Mouse (Mus musculus) CH12.LX (cell line): ENCODE data around the gene Gm5105. TPM values are rescaled to one million over a fixed set of nuclear protein-coding genes. Genes with fewer than 3 reads are reported as not detected.

Experiments
- DNase-seq: peaks from one replicate; pipeline ENCODE4 v3.0.0-alpha.2; 2013; ENCODE audit errors: extremely low read depth
- H3K27ac ChIP-seq: 2 replicates; pipeline ENCODE4 v1.5.1; 2012; ENCODE audit warnings: low read depth, mild to moderate bottlenecking, control low read depth, moderate library complexity; ENCODE audit not compliant: insufficient read depth
- H3K27me3 ChIP-seq: replicated peaks from 2 replicates; pipeline ENCODE3; 2012; ENCODE audit warnings: inconsistent platforms
- H3K36me3 ChIP-seq, 2 experiments: replicated peaks in 1 of 2; 2 replicates each; pipeline versions ENCODE3 to v1.6.1; 2012; ENCODE audit warnings: inconsistent platforms in 1 of 2, low read length in 1 of 2, mild to moderate bottlenecking in 1 of 2, mixed read lengths in 1 of 2, moderate library complexity in 1 of 2; ENCODE audit not compliant: control insufficient read depth in 1 of 2, insufficient read depth in 1 of 2
- H3K4me1 ChIP-seq, 2 experiments: 2 replicates each; pipeline ENCODE4 v1.6.1; 2012; ENCODE audit warnings: inconsistent platforms in 1 of 2, moderate library complexity in 1 of 2; ENCODE audit not compliant: insufficient read depth in 2 of 2, control insufficient read depth in 1 of 2
- H3K4me2 ChIP-seq: 2 replicates; pipeline ENCODE4 v1.6.1; 2012; ENCODE audit warnings: low read depth, mild to moderate bottlenecking, control low read depth; ENCODE audit not compliant: poor library complexity, insufficient read depth, severe bottlenecking
- H3K4me3 ChIP-seq, 3 experiments: fragments of 150-350 bp in 1 of 3; sonication (generic) in 1 of 3; replicated peaks in 1 of 3; 2 replicates each; pipeline versions ENCODE3 to v1.5.1; 2011 to 2012; ENCODE audit warnings: low read depth in 2 of 3, low read length in 2 of 3, mild to moderate bottlenecking in 2 of 3, moderate library complexity in 2 of 3, control low read depth in 1 of 3, improper control_type of control experiment in 1 of 3, inconsistent platforms in 1 of 3, mixed read lengths in 1 of 3; ENCODE audit not compliant: poor library complexity in 1 of 3
- H3K79me2 ChIP-seq: replicated peaks from 2 replicates; pipeline ENCODE4 v1.6.1; 2012; ENCODE audit warnings: mild to moderate bottlenecking, moderate library complexity; ENCODE audit not compliant: control insufficient read depth, poor library complexity, insufficient read depth, severe bottlenecking; ENCODE audit errors: extremely low read depth
- H3K9ac ChIP-seq: 2 replicates; pipeline ENCODE4 v1.6.1; 2012; ENCODE audit warnings: low read depth, mild to moderate bottlenecking, control low read depth, moderate library complexity; ENCODE audit not compliant: insufficient read depth
- H3K9me3 ChIP-seq: replicated peaks from 2 replicates; pipeline ENCODE3; 2012; ENCODE audit warnings: low read length, inconsistent platforms, mixed read lengths
- BHLHE40 ChIP-seq: IDR thresholded peaks from 2 replicates; pipeline ENCODE4 v1.6.1; 2011; ENCODE audit warnings: mild to moderate bottlenecking, low read depth, low read length, improper control_type of control experiment
- CHD1 ChIP-seq: IDR thresholded peaks from 2 replicates; pipeline ENCODE4 v1.6.1; 2012; ENCODE audit warnings: low read depth, low read length, improper control_type of control experiment, inconsistent platforms
- E2F4 ChIP-seq: IDR thresholded peaks from 2 replicates; pipeline ENCODE4 v1.6.1; 2011; ENCODE audit warnings: low read depth, low read length, improper control_type of control experiment; ENCODE audit not compliant: insufficient replicate concordance
- ELF1 ChIP-seq: IDR thresholded peaks from 2 replicates; pipeline ENCODE4 v1.6.1; 2014; ENCODE audit warnings: low read depth, mild to moderate bottlenecking, inconsistent platforms, low read length, improper control_type of control experiment
- ETS1 ChIP-seq: conservative IDR thresholded peaks from 2 replicates; pipeline ENCODE4 v1.6.1; 2012; ENCODE audit warnings: low read depth, mild to moderate bottlenecking, inconsistent platforms, low read length, improper control_type of control experiment, moderate library complexity
- GABPA ChIP-seq: IDR thresholded peaks from 2 replicates; pipeline ENCODE4 v1.6.1; 2012; ENCODE audit warnings: low read depth, low read length, improper control_type of control experiment, inconsistent platforms; ENCODE audit not compliant: insufficient replicate concordance
- HCFC1 ChIP-seq: IDR thresholded peaks from 2 replicates; pipeline ENCODE4 v1.6.1; 2012; ENCODE audit warnings: low read depth, mild to moderate bottlenecking, inconsistent platforms, low read length, improper control_type of control experiment
- IRF4 ChIP-seq: IDR thresholded peaks from 2 replicates; pipeline ENCODE4 v1.6.1; 2014; ENCODE audit warnings: low read depth, mild to moderate bottlenecking, inconsistent platforms, low read length, improper control_type of control experiment
- JUN ChIP-seq: IDR thresholded peaks from 2 replicates; pipeline ENCODE4 v1.6.1; 2011; ENCODE audit warnings: low read depth, mild to moderate bottlenecking, low read length, improper control_type of control experiment, moderate library complexity; ENCODE audit not compliant: insufficient read depth
- JUND ChIP-seq: conservative IDR thresholded peaks from 2 replicates; pipeline ENCODE4 v1.6.1; 2011; ENCODE audit warnings: low read depth, low read length, improper control_type of control experiment
- MAFK ChIP-seq: IDR thresholded peaks from 2 replicates; pipeline ENCODE4 v1.6.1; 2011; ENCODE audit warnings: low read length, improper control_type of control experiment; ENCODE audit not compliant: insufficient replicate concordance
- MAZ ChIP-seq: IDR thresholded peaks from 2 replicates; pipeline ENCODE4 v1.6.1; 2012; ENCODE audit warnings: low read depth, mild to moderate bottlenecking, inconsistent platforms, low read length, improper control_type of control experiment, moderate library complexity
- MXI1 ChIP-seq: IDR thresholded peaks from 2 replicates; pipeline ENCODE4 v1.6.1; 2011; ENCODE audit warnings: mild to moderate bottlenecking, low read depth, low read length, improper control_type of control experiment
- MYC ChIP-seq: IDR thresholded peaks from 2 replicates; pipeline ENCODE4 v1.6.1; 2011; ENCODE audit warnings: low read depth, mild to moderate bottlenecking, improper control_type of control experiment, low read length
- NRF1 ChIP-seq: IDR thresholded peaks from 2 replicates; pipeline ENCODE4 v1.6.1; 2014; ENCODE audit warnings: low read depth, mild to moderate bottlenecking, inconsistent platforms, low read length, improper control_type of control experiment, moderate library complexity
- POLR2A ChIP-seq: IDR thresholded peaks from 2 replicates; pipeline ENCODE4 v1.6.1; 2011; ENCODE audit warnings: low read depth, mild to moderate bottlenecking, improper control_type of control experiment, low read length
- RCOR1 ChIP-seq: conservative IDR thresholded peaks from 2 replicates; pipeline ENCODE4 v1.6.1; 2012; ENCODE audit warnings: low read depth, mild to moderate bottlenecking, inconsistent platforms, low read length, improper control_type of control experiment
- SMC3 ChIP-seq: IDR thresholded peaks from 2 replicates; pipeline ENCODE4 v1.6.1; 2011; ENCODE audit warnings: low read depth, low read length, improper control_type of control experiment
- TBP ChIP-seq: conservative IDR thresholded peaks from 2 replicates; pipeline ENCODE4 v1.6.1; 2011; ENCODE audit warnings: low read depth, low read length, improper control_type of control experiment
- USF1 ChIP-seq: IDR thresholded peaks from 2 replicates; pipeline ENCODE4 v1.6.1; 2014; ENCODE audit warnings: low read depth, mild to moderate bottlenecking, inconsistent platforms, low read length, improper control_type of control experiment
- ZKSCAN1 ChIP-seq: IDR thresholded peaks from 2 replicates; pipeline ENCODE4 v1.6.1; 2012; ENCODE audit warnings: low read depth, inconsistent platforms, low read length, improper control_type of control experiment, borderline replicate concordance
- ZNF384 ChIP-seq: IDR thresholded peaks from 2 replicates; pipeline ENCODE4 v1.6.1; 2012; ENCODE audit warnings: low read depth, low read length, improper control_type of control experiment, inconsistent platforms
- dilution Hi-C: fragments of 300-500 bp; cut with MboI; formaldehyde crosslinking; loops from 2 replicates; pipeline ENCODE4 v1.14.3; 2020; ENCODE audit warnings: low sequenced_read_pairs; ENCODE audit not compliant: extremely low pct_unique_long_range_greater_than_20kb, extremely low pct_ligation_motif_present
- in situ Hi-C: fragments of 300-500 bp; cut with MboI; formaldehyde crosslinking; loops from 3 replicates; pipeline ENCODE4 v1.14.3; 2019; ENCODE audit warnings: low sequenced_read_pairs, low pct_ligation_motif_present, low pct_unique_long_range_greater_than_20kb, mixed read lengths
- polyA plus RNA-seq: library from polyadenylated mRNA; unstranded; fragments of >175 nt; gene quantifications from 2 replicates; pipeline ENCODE4 v1.2.1, GENCODE M21; 2012; ENCODE audit warnings: low read depth; ENCODE audit not compliant: insufficient read length
- total RNA-seq, 2 experiments: library from RNA; depleted of rRNA; stranded (reverse); fragments of 300-350 nt in 1 of 2; fragments of >200 nt in 1 of 2; gene quantifications; 2 replicates each; pipeline ENCODE4 v1.2.3; 2012 to 2014

The Gm5105 gene
- total and polyA plus RNA-seq, 3 experiments, result 0.13 TPM; not detected in 2

GRCm38 (mm10) chr3:138050772-138051171 lies 16.4 kb downstream of the Gm5105 start:
- H3K9ac ChIP-seq, result no peak overlapping the region
- H3K4me1 ChIP-seq, result peaks cover 0 to 10% of the 10 kb centered on the region in 2 experiments; a peak in 2 of 4 replicates
- no peaks in the 10 kb centered on the region for H3K9me3 ChIP-seq
- in situ Hi-C loops (no loop called here), dilution Hi-C loops (no loop called here)
- no peaks in the 10 kb centered on the region for H3K27me3 ChIP-seq
- no peak for DNase-seq
- no peak overlapping the region for H3K27ac ChIP-seq
- H3K4me2 ChIP-seq, result no peak overlapping the region
- no peaks in the 10 kb centered on the region for H3K79me2 ChIP-seq
- no peaks in the 10 kb centered on the region for H3K36me3 ChIP-seq
- no peak overlapping the region for H3K4me3 ChIP-seq
- TF ChIP-seq JUND, result no peak
- no peak for TF ChIP-seq MXI1
- TF ChIP-seq JUN, result no peak
- no peak for TF ChIP-seq BHLHE40

GRCm38 (mm10) chr3:138049555-138049954 lies 17.6 kb downstream of the Gm5105 start:
- in situ Hi-C loops (no loop called here), dilution Hi-C loops (no loop called here)
- TF ChIP-seq RCOR1 (no peak), BHLHE40 (no peak), IRF4 (no peak)
- H3K27me3 ChIP-seq, result no peaks in the 10 kb centered on the region
- DNase-seq, result no peak
- H3K79me2 ChIP-seq, result no peaks in the 10 kb centered on the region
- H3K36me3 ChIP-seq, result no peaks in the 10 kb centered on the region
- peaks cover 0 to 10% of the 10 kb centered on the region in 2 experiments; a peak in 2 of 4 replicates for H3K4me1 ChIP-seq
- no peaks in the 10 kb centered on the region for H3K9me3 ChIP-seq
- no peak overlapping the region for H3K27ac ChIP-seq
- no peak overlapping the region for H3K9ac ChIP-seq
- H3K4me2 ChIP-seq, result no peak overlapping the region
- no peak overlapping the region for H3K4me3 ChIP-seq

- TF ChIP-seq MYC (no peak), ELF1 (no peak), TBP (no peak), POLR2A (no peak), MAFK (no peak), ZNF384 (no peak), RCOR1 (no peak), HCFC1 (no peak), MAZ (no peak), CHD1 (no peak), GABPA (no peak), SMC3 (no peak), ZKSCAN1 (no peak), ETS1 (no peak), E2F4 (no peak), USF1 (no peak), MXI1 (no peak), NRF1 (no peak)
- H3K4me2 ChIP-seq, result no peak overlapping the region
- no peak for DNase-seq
- no peaks in the 10 kb centered on the region for H3K36me3 ChIP-seq
- no peaks in the 10 kb centered on the region for H3K27me3 ChIP-seq
- in situ Hi-C loops, result no loop called here
- no peak overlapping the region for H3K9ac ChIP-seq
- dilution Hi-C loops, result no loop called here
- H3K79me2 ChIP-seq, result no peaks in the 10 kb centered on the region
- H3K9me3 ChIP-seq, result no peaks in the 10 kb centered on the region
- H3K27ac ChIP-seq, result no peak overlapping the region
- H3K4me3 ChIP-seq, result no peak overlapping the region
- H3K4me1 ChIP-seq, result peaks cover 9 to 26% of the 10 kb centered on the region in 2 experiments
Observed at GRCm38 (mm10) chr3:138043316-138043715, 23.9 kb downstream of the Gm5105 start.
